Mouse (Mus musculus) embryo, embryonic 10.5 days (tissue): Measurements from ENCODE around the gene Gm37240.
A peak's percentile ranks its signal among the peaks of the same experiment; 100 is the strongest.

ENCODE experiments used
- DNase-seq: peaks from one replicate; pipeline ENCODE4 v3.0.0-alpha.2; 2015; ENCODE audit warnings: low spot score

Gene Gm37240

DNA sequence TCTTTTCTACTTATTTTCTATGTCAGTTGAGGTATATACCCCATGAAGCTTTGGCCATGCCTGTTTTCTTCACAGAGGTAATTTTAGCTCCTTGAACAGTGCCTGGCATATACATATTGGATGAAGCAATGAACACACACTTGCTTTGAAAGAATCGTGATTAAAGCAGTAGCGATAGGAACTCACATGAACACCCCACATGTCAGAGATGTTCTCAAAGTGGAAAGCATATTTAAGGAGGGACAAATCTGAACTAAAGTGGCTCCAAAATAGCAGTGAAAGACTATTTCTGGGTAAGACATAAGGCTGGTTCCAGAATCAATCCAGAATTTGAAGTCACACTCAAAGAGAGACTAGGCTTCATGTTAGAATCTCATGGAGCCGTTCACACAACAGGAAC is 397.1 kb downstream of the Gm37240 start:
- no peak for DNase-seq

DNA sequence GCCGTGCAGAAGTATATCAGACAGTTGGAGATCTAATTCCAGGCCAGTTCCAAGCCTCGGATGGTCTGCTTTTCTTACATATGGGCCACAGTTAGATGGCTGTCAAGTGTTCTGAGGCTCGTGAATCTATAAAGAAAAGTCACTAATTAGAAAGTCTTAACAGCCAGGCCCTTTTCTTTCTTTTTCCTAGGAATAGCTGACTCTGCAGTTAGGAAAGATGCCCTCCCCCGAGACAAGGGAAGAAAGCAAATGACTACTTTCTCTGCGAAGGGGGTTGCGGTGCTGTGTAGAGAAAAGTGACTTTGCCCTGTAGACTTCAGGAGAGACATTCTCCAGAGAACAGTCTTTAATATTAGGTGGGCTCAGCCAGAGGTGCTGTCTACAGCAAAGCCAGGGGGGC is 399.9 kb downstream of the Gm37240 start:
- DNase-seq: no peak

- DNase-seq: peak; percentile 54
These were observed 401.7 kb downstream of the Gm37240 start for GRCm38 (mm10) chr3:85485536-85486190.

DNA sequence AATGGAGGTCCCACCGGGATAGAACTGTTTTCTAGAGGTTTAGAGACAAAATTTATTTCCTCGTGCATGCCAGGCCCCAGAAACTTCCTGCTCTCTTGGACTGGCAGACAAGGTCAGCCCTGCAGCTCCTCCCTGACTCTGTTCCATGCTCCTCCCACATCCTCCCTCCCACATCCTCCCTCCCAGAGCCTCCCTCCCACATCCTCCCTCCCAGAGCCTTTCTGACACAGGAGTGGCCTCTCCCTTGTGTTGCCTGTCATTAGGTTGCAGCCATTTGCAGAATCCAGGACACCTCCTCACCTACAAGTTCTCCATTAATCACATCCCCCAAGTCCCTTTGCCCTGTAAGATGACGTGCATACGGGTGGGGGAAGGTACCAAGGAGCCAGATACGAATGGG is 404.7 kb downstream of the Gm37240 start:
- DNase-seq: peak; percentile 61

DNA sequence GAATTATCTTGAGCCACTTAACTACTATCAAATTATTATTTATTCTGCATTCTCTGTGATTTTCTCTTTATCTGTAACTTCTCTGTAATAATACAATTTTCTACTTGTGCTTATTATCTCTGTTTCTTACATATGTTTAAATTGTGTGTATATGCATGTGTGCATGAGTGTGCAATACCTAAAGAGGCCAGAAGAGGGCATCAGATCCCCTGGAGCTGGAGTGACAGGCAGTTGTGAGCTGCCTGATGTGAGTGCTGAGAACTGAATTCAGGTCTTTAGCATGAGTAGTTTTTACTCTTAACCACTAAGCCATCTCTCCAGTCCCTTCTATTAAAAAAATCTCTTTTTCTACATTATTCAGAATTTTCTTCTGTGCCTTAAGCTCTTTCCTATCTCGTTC is 406.7 kb downstream of the Gm37240 start:
- DNase-seq: no peak

- no peak for DNase-seq
These were observed 408.6 kb downstream of the Gm37240 start for GRCm38 (mm10) chr3:85478731-85479130.

DNA sequence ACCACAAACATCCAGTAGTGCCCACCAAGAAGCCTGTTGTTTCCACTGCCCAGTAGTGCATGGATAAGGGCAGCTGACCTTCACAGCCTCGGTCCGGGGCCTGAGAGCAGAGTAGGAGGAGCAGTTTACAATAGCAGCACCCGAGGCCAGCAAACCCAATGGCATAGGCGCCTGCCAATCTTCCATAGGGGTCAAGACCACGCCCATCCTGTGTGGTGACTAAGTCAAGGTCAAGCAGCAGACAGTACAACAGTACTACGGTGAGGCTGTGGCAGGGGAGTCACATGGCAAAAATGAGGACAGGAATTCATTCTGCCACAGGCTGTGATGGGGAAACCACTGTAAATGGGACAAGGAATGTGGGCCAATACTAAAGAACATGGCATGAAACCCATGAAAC is 417.6 kb downstream of the Gm37240 start:
- DNase-seq: no peak

DNA sequence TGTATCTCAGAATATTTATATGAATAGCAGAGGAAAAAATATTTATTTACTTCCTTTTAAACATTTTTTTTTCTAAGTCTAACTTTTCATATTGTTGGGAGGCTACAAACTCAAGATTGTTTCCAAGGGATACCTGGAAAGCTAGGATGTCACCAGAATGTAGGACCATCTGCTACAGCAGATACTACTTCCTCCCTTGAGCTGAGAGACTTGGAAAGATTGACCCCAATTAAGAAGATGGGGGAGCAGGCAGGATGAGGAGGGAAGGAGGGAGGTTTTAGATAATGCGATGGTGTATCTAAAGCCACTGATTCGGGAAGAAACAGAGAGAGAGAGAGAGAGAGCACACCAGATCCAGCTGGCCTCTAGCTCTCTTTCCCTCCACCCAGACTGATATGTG is 418.3 kb downstream of the Gm37240 start:
- no peak for DNase-seq

GRCm38 (mm10) chr3:85465283-85466025 is 421.9 kb downstream of the Gm37240 start:
- DNase-seq: no peak

DNA sequence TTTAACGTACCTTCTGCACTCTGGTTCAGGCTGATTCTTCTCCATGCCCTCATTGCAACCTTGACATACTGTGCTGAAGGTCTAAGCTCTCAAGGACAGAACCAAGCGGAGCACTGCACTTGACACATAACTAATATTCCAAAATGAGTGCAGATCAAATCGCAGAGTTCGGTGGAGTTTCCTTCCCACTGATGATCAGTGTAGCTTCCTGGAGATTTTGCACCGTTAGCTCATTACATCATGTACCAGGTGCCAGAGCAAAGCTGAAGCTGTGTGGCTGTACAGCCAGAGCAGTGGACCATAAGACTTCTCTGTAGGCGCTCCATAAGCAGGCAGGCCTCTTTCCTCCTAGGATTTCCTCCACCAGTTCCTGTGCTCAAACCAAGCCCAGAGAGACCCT is 427.3 kb downstream of the Gm37240 start:
- no peak for DNase-seq

- DNase-seq: no peak
These were observed 430.3 kb downstream of the Gm37240 start for GRCm38 (mm10) chr3:85456983-85457382.

DNA sequence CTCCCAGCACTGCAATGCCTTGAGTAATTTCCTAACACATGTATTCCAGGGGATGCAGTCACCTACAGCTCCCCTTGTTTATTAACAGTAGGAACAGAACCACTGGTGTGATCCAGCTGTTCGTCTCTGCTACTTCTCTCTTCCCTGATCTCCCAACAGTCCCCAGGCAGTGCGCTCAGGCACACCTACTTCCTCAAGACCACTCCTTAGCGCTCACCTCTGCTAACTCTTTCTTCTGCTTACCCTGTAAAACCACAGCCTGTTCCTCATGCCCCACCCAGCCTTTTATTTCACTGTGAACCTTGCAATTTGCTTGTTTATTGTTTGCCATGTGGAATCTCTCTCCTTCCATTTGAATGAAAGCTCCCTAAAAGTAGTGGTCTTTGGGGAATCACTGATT is 431.9 kb downstream of the Gm37240 start:
- DNase-seq: no peak

- DNase-seq: no peak
These were observed 433.3 kb downstream of the Gm37240 start for GRCm38 (mm10) chr3:85454001-85454400.

- DNase-seq: no peak
These were observed 437.9 kb downstream of the Gm37240 start for GRCm38 (mm10) chr3:85449461-85449860.

DNA sequence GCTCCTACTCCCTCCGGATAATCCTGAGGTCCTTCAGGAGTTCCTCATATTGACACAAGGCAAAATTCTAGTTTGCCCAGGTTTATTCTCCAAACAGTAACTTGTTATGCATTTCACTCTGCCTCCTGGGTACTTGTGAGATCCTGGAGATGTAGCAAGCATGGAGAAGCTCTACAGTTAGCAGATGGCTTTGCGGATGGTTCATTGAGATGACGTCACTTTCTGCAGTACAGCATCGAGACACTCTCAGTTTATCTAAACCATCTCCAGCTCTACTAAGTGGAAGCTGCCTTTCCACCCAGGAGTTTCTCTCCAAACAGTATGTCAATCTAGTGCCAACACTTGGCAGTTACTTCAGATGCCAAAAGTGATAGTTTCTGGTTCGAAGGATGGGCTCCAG is 444.5 kb downstream of the Gm37240 start:
- DNase-seq: no peak

- no peak for DNase-seq
These were observed 445.1 kb downstream of the Gm37240 start for GRCm38 (mm10) chr3:85442261-85442660.

- no peak for DNase-seq
These were observed 451.9 kb downstream of the Gm37240 start for GRCm38 (mm10) chr3:85435406-85435805.

GRCm38 (mm10) chr3:85431208-85431607 is 456.1 kb downstream of the Gm37240 start:
- no peak for DNase-seq

DNA sequence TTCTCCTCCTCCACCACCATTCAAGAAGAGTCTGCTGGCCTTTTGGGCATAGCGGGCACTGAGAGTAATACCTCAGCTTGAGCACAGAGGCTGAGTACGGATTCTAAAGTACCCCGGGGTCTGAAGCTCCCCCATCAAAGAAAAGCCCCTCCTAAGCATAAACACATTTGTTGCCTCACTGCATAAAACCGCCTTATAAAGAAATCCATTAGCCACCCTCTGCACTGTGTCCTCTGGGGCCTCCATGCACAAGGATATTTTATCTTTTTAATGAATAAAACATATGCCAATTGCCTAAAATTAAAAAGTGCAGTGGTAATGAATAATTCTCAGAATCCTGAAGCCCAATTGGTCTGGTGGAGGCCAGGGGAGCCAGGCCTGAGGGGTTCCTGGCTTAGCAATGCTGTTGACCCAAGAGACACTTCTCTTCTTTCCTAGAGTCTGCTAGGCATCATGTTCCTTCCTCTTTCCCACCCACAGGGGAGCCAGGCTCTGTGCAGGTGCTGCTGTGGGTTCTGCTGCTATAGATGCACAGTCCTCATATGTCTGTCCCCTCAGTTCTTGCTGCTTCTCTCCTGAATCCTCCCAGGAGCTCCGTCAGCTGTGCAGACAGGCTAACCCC is 463.8 kb downstream of the Gm37240 start:
- no peak for DNase-seq

DNA sequence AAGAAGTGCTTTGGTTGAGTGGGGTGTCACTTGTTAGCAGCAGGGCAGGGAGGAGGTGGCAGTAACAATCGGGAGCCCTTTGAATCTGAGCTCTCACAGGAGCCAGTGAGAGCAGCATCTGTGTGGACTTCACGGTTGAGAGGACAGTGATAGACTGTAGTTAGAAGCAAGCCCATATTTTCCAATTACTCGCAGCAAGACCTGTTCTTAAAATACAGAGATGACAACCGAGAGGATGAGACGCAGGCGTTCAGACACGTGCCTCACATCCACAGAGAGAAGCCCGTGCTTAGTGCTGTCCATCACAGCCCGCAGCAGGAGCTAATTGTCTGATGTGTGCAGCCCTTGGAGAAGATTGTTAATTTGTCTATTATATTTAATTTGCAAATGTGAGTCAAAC is 465.9 kb downstream of the Gm37240 start:
- no peak for DNase-seq

- DNase-seq: no peak
These were observed 469.7 kb downstream of the Gm37240 start for GRCm38 (mm10) chr3:85417663-85418062.

GRCm38 (mm10) chr3:85398841-85399240 is 488.5 kb downstream of the Gm37240 start:
- DNase-seq: no peak

DNA sequence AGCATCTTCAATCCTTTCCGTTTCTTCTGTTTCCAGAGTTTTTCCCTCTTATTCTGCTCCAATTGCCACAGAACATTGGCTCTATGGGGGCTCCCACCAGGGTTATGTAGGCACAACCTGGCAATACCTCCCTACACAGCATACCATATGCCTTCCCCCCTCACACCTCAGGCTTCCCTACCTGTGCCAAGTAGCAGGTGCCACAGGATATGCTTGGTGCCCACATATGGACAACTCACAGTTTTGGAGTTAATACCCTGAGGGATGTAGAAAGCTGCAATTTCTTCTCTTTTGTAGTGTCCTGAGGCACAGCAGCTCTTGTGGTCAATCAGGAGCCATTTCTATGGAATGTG is 488.9 kb downstream of the Gm37240 start:
- no peak for DNase-seq
